Mouse (Mus musculus) lung, embryonic 15.5 days (tissue): ENCODE measurements around the gene Depdc5. TPM values are rescaled to one million over a fixed set of nuclear protein-coding genes. Genes with fewer than 3 reads are reported as not detected.
A peak's percentile ranks its signal among the peaks of the same experiment; 100 is the strongest.

Experiments used
- ATAC-seq: fragments of 200-750 bp; cut with Nextera tagmentation; 2 replicates; pipeline ENCODE4 v1.8.0; 2017; ENCODE audit warnings: moderate number of reproducible peaks, borderline replicate concordance; ENCODE audit not compliant: low FRiP score, low TSS enrichment; ENCODE audit errors: extremely low read depth
- H3K27ac ChIP-seq: fragments of 300-500 bp; sonication (generic); 2 replicates; pipeline ENCODE4 v1.5.1; 2015; ENCODE audit warnings: moderate library complexity, mild to moderate bottlenecking, inconsistent platforms
- H3K27me3 ChIP-seq: fragments of 300-500 bp; sonication (generic); 2 replicates; pipeline ENCODE4 v1.6.1; 2015; ENCODE audit warnings: inconsistent platforms
- H3K36me3 ChIP-seq: fragments of 300-500 bp; sonication (generic); 2 replicates; pipeline ENCODE4 v1.6.1; 2015; ENCODE audit warnings: inconsistent platforms
- H3K4me1 ChIP-seq: fragments of 300-500 bp; sonication (generic); 2 replicates; pipeline ENCODE4 v1.6.1; 2015; ENCODE audit warnings: inconsistent platforms
- H3K4me2 ChIP-seq: fragments of 300-500 bp; sonication (generic); 2 replicates; pipeline ENCODE4 v1.6.1; 2015; ENCODE audit warnings: inconsistent platforms, mild to moderate bottlenecking, moderate library complexity
- H3K4me3 ChIP-seq: fragments of 300-500 bp; sonication (generic); 2 replicates; pipeline ENCODE4 v1.5.1; 2015; ENCODE audit warnings: mild to moderate bottlenecking, inconsistent platforms
- H3K9ac ChIP-seq: fragments of 300-500 bp; sonication (generic); 2 replicates; pipeline ENCODE4 v1.6.1; 2015; ENCODE audit warnings: inconsistent platforms
- H3K9me3 ChIP-seq: fragments of 300-500 bp; sonication (generic); 2 replicates; pipeline ENCODE4 v1.6.1; 2016; ENCODE audit warnings: inconsistent platforms
- WGBS: fragments of 180-500 bp; shearing (Covaris S2); methylation state at CpG from one replicate; pipeline ENCODE4 v1.1.7; 2015; 5-methylcytosine and 5-hydroxymethylcytosine counted together
- polyA plus RNA-seq: library from polyadenylated mRNA; unstranded; fragments of >200 nt; fragmentation: Nextera tagmentation; extraction: Ambion mirVana; gene quantifications from 2 replicates; pipeline ENCODE4 v1.2.1, GENCODE M21; 2015

Depdc5 gene
- polyA plus RNA-seq, 1 experiment from 2014 or later, result 27.2 TPM

- H3K9ac ChIP-seq, result no peak overlapping the region
- WGBS, result 51% methylated on average over 4 of the region's 4 CpGs
These were observed 140.6 kb downstream of the Depdc5 start for GRCm38 (mm10) chr5:33004110-33004509.

DNA sequence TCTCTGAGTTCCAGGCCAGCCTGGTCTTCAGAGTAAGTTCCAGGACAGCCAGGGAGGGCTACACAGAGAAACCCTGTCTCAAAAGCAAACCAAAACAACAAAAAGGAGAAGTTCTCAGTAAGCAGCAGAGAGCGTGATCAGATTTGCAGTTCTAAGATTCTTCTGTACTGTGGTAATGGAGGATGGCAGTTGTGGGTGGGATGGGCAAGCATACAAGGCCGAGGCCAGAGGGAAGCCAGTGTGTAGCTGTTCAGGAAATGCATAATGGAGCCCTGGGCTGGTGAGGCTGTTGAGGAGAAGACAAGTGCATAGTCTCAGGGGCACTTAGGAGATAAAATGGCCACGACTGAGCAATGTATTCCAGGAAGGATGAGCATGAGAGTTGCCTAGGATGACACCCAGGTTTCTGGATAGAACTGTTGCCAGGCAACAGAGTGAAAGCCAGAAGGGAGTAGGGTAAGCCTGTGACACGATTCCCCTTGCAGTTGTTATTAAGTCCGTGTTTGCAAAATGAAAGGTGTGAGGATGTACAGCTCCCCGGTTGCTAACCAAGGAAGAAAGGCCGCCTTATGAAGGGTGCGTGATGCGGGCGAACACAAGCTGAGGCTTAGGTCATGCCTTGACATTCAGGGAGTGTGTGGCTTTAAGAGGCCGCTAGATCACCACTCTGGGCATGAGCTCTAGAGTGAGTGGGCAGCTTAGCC lies 142.1 kb downstream of the Depdc5 start:
- H3K4me2 ChIP-seq, result no peak overlapping the region
- no peak overlapping the region for H3K9ac ChIP-seq
- no peaks in the 10 kb centered on the region for H3K4me1 ChIP-seq
- no peak overlapping the region for H3K4me3 ChIP-seq
- H3K27ac ChIP-seq, result no peak overlapping the region
- no peak for ATAC-seq
- H3K27me3 ChIP-seq, result no peaks in the 10 kb centered on the region
- 66% methylated on average over 11 of the region's 11 CpGs for WGBS
- no peaks in the 10 kb centered on the region for H3K9me3 ChIP-seq
- H3K36me3 ChIP-seq, result no peaks in the 10 kb centered on the region

More at GRCm38 (mm10) chr5:33004110-33004509, 140.6 kb downstream of the Depdc5 start:
- Histone ChIP-seq H3K4me1 (no peaks in the 10 kb centered on the region), H3K4me2 (no peak overlapping the region), H3K27me3 (no peaks in the 10 kb centered on the region), H3K27ac (no peak overlapping the region), H3K4me3 (no peak overlapping the region), H3K36me3 (no peaks in the 10 kb centered on the region), H3K9me3 (no peaks in the 10 kb centered on the region)
- ATAC-seq, result no peak

- no peaks in the 10 kb centered on the region for H3K9me3 ChIP-seq
- WGBS, result 32% methylated on average over 8 of the region's 8 CpGs
- no peak for ATAC-seq
- no peak overlapping the region for H3K4me3 ChIP-seq
- H3K9ac ChIP-seq, result no peak overlapping the region
- H3K36me3 ChIP-seq, result no peaks in the 10 kb centered on the region
- no peaks in the 10 kb centered on the region for H3K4me1 ChIP-seq
- no peak overlapping the region for H3K4me2 ChIP-seq
- H3K27ac ChIP-seq, result no peak overlapping the region
- no peaks in the 10 kb centered on the region for H3K27me3 ChIP-seq
These were observed 143.2 kb downstream of the Depdc5 start for GRCm38 (mm10) chr5:33006670-33007069.

GRCm38 (mm10) chr5:33007371-33007770 lies 143.9 kb downstream of the Depdc5 start:
- Histone ChIP-seq H3K36me3 (no peaks in the 10 kb centered on the region), H3K4me1 (no peaks in the 10 kb centered on the region), H3K9me3 (no peaks in the 10 kb centered on the region), H3K9ac (no peak overlapping the region), H3K27ac (no peak overlapping the region), H3K4me2 (no peak overlapping the region), H3K27me3 (no peaks in the 10 kb centered on the region), H3K4me3 (no peak overlapping the region)
- no peak for ATAC-seq
- WGBS, result 67% methylated on average over 4 of the region's 4 CpGs

GRCm38 (mm10) chr5:33009301-33009700 lies 145.8 kb downstream of the Depdc5 start:
- Histone ChIP-seq H3K27ac (no peak overlapping the region), H3K4me3 (no peak overlapping the region), H3K9ac (no peak overlapping the region), H3K27me3 (no peaks in the 10 kb centered on the region), H3K36me3 (no peaks in the 10 kb centered on the region), H3K9me3 (no peaks in the 10 kb centered on the region), H3K4me1 (no peaks in the 10 kb centered on the region), H3K4me2 (no peak overlapping the region)
- no peak for ATAC-seq
- WGBS, result 55% methylated on average over 2 of the region's 2 CpGs

DNA sequence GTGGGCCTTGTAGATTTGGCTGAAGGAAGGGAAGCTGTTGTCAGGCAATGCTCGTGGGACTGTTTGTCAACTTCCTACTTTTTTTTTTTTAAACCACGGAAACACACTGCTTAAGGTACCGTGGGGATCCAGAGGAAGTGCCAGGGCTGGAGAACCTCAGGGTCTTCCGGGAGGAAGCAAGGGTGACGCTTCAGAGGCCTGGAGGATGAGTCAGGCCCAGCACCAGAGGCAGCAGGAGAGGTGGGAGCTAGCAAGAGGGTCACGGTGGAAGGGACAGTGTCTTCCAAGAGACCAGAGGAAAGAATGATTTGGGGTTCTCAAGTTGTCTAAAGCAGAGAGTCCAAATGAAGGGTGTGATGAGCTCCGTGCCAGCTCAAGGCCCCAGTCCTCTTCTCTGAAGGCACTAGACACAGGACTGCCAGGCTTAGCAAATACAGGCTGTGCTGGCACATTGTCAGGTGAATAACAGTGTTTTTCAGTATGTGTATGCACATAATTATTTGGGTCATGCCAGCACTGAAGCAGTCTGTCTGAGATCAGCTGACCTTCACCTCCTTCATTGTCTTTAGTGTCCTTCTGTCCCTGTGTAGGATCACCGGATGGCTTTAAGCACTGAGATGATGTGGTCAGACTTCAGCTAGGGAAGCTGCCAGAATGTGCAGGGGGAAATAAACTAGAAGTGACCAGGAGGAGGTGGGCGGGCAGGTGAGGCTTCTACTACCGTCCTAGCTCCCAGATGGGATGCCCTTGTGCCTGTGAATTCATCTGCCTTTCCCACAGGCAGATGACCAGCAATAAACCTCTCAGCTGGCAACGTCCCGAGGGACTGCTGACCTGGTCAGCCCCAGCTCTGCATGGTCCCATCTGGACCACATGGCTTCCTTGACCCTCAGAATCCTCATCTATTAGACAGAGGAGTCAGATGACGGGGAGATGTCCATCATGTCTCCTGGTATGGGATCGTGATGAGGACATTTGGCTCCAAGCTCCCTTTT lies 146.6 kb downstream of the Depdc5 start:
- no peak overlapping the region for H3K4me2 ChIP-seq

DNA sequence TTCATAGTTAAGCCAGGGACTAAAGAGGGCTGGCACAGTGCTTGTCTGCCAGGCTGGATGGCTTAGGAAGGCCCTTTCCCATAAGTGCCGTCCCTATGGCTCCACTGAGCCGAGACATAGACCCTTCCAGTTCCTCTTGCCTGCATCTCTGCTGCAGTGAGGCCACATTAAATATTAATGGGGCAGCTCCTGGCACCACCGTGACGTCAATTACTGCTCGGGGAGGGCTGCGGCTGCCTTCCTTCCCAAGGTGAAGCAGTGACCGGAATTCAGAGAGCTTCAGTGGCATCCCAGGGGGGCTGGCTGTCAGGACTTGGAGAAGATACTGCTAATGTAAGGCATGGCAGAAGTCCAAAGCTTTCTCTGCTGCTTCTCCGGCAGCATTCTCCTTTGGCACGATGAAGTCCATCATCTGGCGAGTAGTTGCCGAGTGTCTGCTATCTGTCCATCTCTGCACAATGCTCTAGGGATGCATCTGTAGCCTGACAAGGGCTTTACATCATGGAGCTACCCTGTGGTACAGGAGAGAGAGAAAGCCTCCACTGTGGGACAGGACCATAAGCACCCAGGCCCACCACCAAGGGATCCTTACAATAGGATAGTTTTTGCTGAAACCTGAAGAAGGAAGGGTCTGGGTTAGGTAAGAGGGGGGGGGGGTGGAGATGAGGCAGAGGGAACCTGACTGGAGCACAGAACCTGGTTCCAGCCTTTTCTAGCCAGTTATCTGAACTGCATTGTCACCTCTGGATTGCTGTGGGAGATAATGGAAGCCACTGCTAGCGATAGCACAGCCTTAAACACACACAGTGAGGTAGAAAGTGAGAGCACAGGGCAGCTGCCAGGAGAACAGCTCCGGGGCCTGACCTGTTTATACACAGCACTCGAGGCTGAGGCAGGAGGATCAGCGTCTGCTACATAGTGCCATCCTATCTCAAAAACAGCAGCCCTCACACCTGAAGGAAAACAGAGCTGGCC lies 147.9 kb downstream of the Depdc5 start:
- no peaks in the 10 kb centered on the region for H3K27me3 ChIP-seq
- WGBS, result 36% methylated on average over 15 of the region's 15 CpGs
- H3K4me1 ChIP-seq, result no peaks in the 10 kb centered on the region
- no peak overlapping the region for H3K4me3 ChIP-seq
- no peaks in the 10 kb centered on the region for H3K9me3 ChIP-seq
- no peak overlapping the region for H3K4me2 ChIP-seq
- no peak overlapping the region for H3K27ac ChIP-seq
- H3K36me3 ChIP-seq, result no peaks in the 10 kb centered on the region
- no peak overlapping the region for H3K9ac ChIP-seq
- no peak for ATAC-seq

More for the DNA sequence above, 146.6 kb downstream of the Depdc5 start:
- Histone ChIP-seq H3K4me1 (no peaks in the 10 kb centered on the region), H3K27ac (no peak overlapping the region), H3K4me3 (no peak overlapping the region), H3K9me3 (no peaks in the 10 kb centered on the region), H3K27me3 (no peaks in the 10 kb centered on the region), H3K9ac (no peak overlapping the region), H3K36me3 (no peaks in the 10 kb centered on the region)
- 68% methylated on average over 14 of the region's 14 CpGs for WGBS
- no peak for ATAC-seq

DNA sequence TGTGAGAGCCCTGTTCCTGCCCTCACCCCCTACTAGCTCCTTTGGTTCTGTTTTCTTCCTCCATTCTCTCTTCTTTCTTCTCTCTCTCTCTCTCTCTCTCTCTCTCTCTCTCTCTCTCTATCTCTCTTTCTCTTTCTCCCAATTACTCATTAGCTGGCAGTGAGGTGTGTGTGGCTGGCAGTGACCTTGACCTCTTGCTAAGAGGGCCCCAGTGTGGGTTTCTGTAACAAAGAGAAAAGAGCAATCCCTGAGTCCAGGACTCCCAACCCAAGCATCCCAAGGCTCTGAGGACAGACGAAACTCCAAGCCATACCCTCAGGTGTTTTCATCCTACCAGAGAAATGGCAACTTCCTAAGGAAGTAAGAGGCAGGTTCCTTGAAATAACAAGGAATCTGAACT lies 150.6 kb downstream of the Depdc5 start:
- H3K4me2 ChIP-seq, result no peak overlapping the region
- WGBS, result 79% methylated on average over 1 of the region's 1 CpGs

DNA sequence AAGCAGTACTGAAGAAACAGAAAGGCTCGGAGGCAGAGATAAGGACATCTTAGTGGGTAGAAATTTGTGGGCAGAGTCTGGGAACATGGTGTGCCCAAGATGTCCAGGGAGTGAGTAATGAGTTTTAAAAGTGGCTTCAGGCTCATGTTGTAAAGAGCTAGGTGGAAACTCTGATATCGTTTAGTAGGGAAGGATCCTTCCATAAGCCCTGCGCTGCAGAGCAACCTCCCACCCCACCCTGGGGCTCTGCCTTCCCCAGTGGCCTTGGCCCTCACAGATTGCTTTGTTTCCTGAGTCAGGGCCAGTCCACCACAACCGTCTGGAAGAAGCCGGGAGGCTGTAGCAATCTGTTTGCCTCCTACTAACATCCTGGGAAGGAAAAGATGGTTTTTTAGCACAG lies 152.1 kb downstream of the Depdc5 start:
- no peaks in the 10 kb centered on the region for H3K27me3 ChIP-seq
- H3K9me3 ChIP-seq, result no peaks in the 10 kb centered on the region
- H3K4me3 ChIP-seq, result no peak overlapping the region
- H3K4me1 ChIP-seq, result peaks cover 14% of the 10 kb centered on the region
- no peak overlapping the region for H3K4me2 ChIP-seq
- no peaks in the 10 kb centered on the region for H3K36me3 ChIP-seq
- WGBS, result 56% methylated on average over 5 of the region's 5 CpGs
- H3K9ac ChIP-seq, result no peak overlapping the region
- ATAC-seq, result no peak
- H3K27ac ChIP-seq, result no peak overlapping the region

More for the DNA sequence above, 150.6 kb downstream of the Depdc5 start:
- Histone ChIP-seq H3K4me3 (no peak overlapping the region), H3K27ac (no peak overlapping the region), H3K27me3 (no peaks in the 10 kb centered on the region), H3K9ac (no peak overlapping the region), H3K36me3 (no peaks in the 10 kb centered on the region), H3K4me1 (peaks cover 6% of the 10 kb centered on the region), H3K9me3 (no peaks in the 10 kb centered on the region)
- no peak for ATAC-seq

DNA sequence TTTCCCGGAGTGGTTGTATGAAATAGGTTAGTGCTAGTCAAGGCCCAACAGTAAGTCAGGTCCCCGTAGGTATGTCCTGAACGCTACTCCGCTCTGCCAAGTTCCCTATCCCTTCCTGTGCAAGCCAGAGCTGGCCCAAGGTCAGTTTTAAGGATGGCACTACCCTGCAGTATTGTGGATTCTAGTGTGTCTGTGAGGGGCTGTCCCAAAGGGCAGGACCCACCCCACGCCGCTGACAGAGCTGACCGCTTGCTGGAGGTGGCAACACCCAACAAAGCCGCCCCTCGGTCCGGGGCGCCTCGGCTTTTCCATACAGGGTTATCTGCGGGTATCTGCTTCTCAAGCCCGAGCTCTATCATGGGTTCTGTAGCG lies 154.7 kb downstream of the Depdc5 start:
- no peaks in the 10 kb centered on the region for H3K36me3 ChIP-seq
- ATAC-seq, result peak; percentile 63
- WGBS, result 4% methylated on average over 15 of the region's 15 CpGs
- H3K4me3 ChIP-seq, result peak overlapping the region; percentile 80
- H3K27me3 ChIP-seq, result no peaks in the 10 kb centered on the region
- peak overlapping the region; percentile 87 for H3K27ac ChIP-seq
- H3K4me2 ChIP-seq, result peak overlapping the region; percentile 77
- H3K9me3 ChIP-seq, result no peaks in the 10 kb centered on the region
- H3K9ac ChIP-seq, result peak overlapping the region; percentile 62
- peaks cover 25% of the 10 kb centered on the region for H3K4me1 ChIP-seq
